Mouse (Mus musculus) kidney, embryonic 15.5 days (tissue): ENCODE measurements around the gene Gars. TPM values are rescaled to one million over a fixed set of nuclear protein-coding genes. Genes with fewer than 3 reads are reported as not detected.
A peak's percentile ranks its signal among the peaks of the same experiment; 100 is the strongest.

ENCODE experiments used
- ATAC-seq: fragments of 200-750 bp; cut with Nextera tagmentation; replicated peaks from 2 replicates; pipeline ENCODE4 v1.8.0; 2017; ENCODE audit warnings: moderate TSS enrichment; ENCODE audit not compliant: low FRiP score
- H3K27ac ChIP-seq: fragments of 300-500 bp; sonication (generic); 2 replicates; pipeline ENCODE4 v1.5.1; 2015; ENCODE audit warnings: mild to moderate bottlenecking, inconsistent platforms
- H3K27me3 ChIP-seq: fragments of 300-500 bp; sonication (generic); 2 replicates; pipeline ENCODE4 v1.6.1; 2015; ENCODE audit warnings: inconsistent platforms
- H3K36me3 ChIP-seq: fragments of 300-500 bp; sonication (generic); 2 replicates; pipeline ENCODE4 v1.6.1; 2015; ENCODE audit warnings: inconsistent platforms
- H3K4me1 ChIP-seq: fragments of 300-500 bp; sonication (generic); 2 replicates; pipeline ENCODE4 v1.6.1; 2015; ENCODE audit warnings: inconsistent platforms
- H3K4me2 ChIP-seq: fragments of 300-500 bp; sonication (generic); 2 replicates; pipeline ENCODE4 v1.6.1; 2015; ENCODE audit warnings: moderate library complexity, mild to moderate bottlenecking, inconsistent platforms
- H3K4me3 ChIP-seq: fragments of 300-500 bp; sonication (generic); replicated peaks from 2 replicates; pipeline ENCODE4 v1.5.1; 2015; ENCODE audit warnings: mild to moderate bottlenecking, inconsistent platforms
- H3K9ac ChIP-seq: fragments of 300-500 bp; sonication (generic); 2 replicates; pipeline ENCODE4 v1.6.1; 2015; ENCODE audit warnings: mild to moderate bottlenecking, inconsistent platforms
- H3K9me3 ChIP-seq: fragments of 300-500 bp; sonication (generic); replicated peaks from 2 replicates; pipeline ENCODE4 v1.6.1; 2016; ENCODE audit warnings: inconsistent platforms
- WGBS: fragments of 180-500 bp; shearing (Covaris S2); methylation state at CpG from one replicate; pipeline ENCODE4 v1.1.7; 2015; ENCODE audit warnings: mixed read lengths; 5-methylcytosine and 5-hydroxymethylcytosine counted together
- polyA plus RNA-seq: library from polyadenylated mRNA; unstranded; fragments of >200 nt; fragmentation: Nextera tagmentation; extraction: Ambion mirVana; gene quantifications from 2 replicates; pipeline ENCODE4 v1.2.1, GENCODE M21; 2015

The Gars gene
- polyA plus RNA-seq, 1 experiment from 2014 or later, result 141 TPM

GRCm38 (mm10) chr6:55039446-55039783, 1.6 kb downstream of the Gars start:
- Histone ChIP-seq H3K36me3 (no peaks in the 10 kb centered on the region), H3K27ac (no peak overlapping the region), H3K4me3 (peak overlapping the region; percentile 98), H3K4me2 (peak overlapping the region; percentile 80), H3K27me3 (no peaks in the 10 kb centered on the region), H3K9me3 (no peaks in the 10 kb centered on the region), H3K9ac (0 out of 2 replicates have a peak overlapping the region, but pooled peaks have one; percentile 93), H3K4me1 (peaks cover 19% of the 10 kb centered on the region)
- ATAC-seq, result no peak
- WGBS, result 66% methylated on average over 6 of the region's 6 CpGs

DNA sequence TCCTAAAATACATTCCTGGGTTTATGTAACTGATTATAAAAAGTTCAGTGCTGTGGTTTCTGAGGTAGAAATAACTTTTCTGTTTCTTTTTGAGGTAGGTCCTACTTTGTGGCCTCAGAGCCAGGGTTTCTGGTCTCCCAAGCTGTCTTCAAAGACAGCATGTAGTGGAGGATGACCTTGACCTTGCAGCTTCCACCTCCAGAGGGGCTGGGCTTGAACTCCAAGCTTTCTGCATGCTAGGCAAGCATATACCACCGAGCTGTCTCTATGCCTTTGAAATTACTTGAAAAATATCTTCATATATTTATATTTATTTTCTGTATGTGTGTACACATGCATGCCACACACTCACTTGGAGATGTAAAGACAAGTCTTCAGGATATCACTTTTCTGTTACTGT, 2.2 kb downstream of the Gars start:
- 74% methylated on average over 1 of the region's 1 CpGs for WGBS
- ATAC-seq, result no peak
- H3K36me3 ChIP-seq, result no peaks in the 10 kb centered on the region
- H3K4me2 ChIP-seq, result no peak overlapping the region
- no peaks in the 10 kb centered on the region for H3K27me3 ChIP-seq
- H3K9me3 ChIP-seq, result no peaks in the 10 kb centered on the region
- H3K9ac ChIP-seq, result no peak overlapping the region
- no peak overlapping the region for H3K27ac ChIP-seq
- H3K4me1 ChIP-seq, result peaks cover 19% of the 10 kb centered on the region
- H3K4me3 ChIP-seq, result no peak overlapping the region

DNA sequence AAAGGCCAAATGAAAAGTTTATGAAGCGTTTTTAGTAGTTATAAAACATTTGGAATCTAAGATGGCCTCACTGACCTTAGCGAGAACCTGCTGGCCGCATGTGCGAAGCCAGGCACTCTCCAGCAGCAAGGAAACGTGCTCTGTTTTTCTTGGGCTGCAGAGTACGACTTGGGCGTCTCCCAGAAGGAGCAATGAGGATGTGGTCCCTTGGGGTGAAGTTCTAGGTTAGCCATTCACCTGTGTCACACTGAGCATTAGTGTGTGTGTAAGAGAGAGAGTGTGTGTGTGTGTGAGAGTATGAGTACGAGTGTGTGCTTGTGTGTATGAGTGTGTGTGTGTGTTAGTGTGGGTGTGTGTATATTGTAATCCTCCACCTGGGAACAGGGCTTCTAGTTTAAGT, 5.4 kb downstream of the Gars start:
- Histone ChIP-seq H3K4me3 (no peak overlapping the region), H3K9ac (no peak overlapping the region), H3K4me1 (peaks cover 15% of the 10 kb centered on the region), H3K36me3 (peaks cover 14% of the 10 kb centered on the region), H3K9me3 (no peaks in the 10 kb centered on the region), H3K27me3 (no peaks in the 10 kb centered on the region), H3K27ac (no peak overlapping the region), H3K4me2 (no peak overlapping the region)
- 52% methylated on average over 8 of the region's 8 CpGs for WGBS
- ATAC-seq, result no peak

DNA sequence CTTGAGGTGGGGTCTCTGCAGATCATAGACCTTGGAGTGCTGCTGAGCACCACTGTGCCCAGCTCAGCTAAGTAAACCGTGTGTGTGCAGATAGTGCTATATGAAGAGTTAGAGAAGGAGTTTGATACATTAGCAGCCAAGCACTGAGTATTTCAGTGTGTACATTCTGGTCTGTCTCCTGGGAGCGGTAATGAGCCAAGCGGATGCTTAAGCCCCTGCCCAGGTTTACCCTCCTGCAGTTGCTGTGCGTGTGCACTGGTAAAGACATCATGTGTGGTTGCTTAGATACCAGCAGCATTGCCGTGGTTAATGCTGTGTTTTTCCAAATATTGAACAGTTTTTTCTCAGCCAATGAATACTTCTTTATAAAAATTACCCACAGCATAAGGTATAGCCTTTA, 6.7 kb downstream of the Gars start:
- H3K27ac ChIP-seq, result no peak overlapping the region
- H3K27me3 ChIP-seq, result no peaks in the 10 kb centered on the region
- no peak overlapping the region for H3K4me2 ChIP-seq
- H3K36me3 ChIP-seq, result peaks cover 25% of the 10 kb centered on the region
- 85% methylated on average over 5 of the region's 5 CpGs for WGBS
- H3K9ac ChIP-seq, result no peak overlapping the region
- no peak overlapping the region for H3K4me3 ChIP-seq
- 0 out of 2 replicates have a peak, but pooled peaks cover 9% of the 10 kb centered on the region for H3K4me1 ChIP-seq
- ATAC-seq, result no peak
- no peaks in the 10 kb centered on the region for H3K9me3 ChIP-seq

DNA sequence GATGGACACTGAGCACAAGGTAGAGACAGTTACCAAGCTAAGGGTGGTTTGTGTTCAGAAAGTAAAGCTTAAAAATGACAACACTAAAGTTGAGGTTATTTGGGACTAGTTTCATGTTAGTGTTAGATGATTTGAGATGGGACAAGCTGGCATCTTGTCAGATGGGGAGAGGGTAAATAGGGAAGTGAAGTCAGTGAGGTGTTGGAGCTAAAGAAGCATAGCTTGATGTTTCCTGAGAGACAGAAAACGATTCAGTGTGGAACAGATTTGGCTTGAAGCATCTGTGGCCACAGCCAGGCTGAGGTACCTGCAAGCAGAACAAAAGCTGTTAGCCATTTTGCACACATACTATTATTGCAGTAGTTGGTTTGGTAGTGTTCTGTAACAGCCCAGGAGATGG, 7.5 kb downstream of the Gars start:
- no peak overlapping the region for H3K9ac ChIP-seq
- 68% methylated on average over 1 of the region's 1 CpGs for WGBS
- no peak for ATAC-seq
- no peaks in the 10 kb centered on the region for H3K27me3 ChIP-seq
- peaks cover 32% of the 10 kb centered on the region for H3K36me3 ChIP-seq
- H3K4me1 ChIP-seq, result 0 out of 2 replicates have a peak, but pooled peaks cover 7% of the 10 kb centered on the region
- no peak overlapping the region for H3K27ac ChIP-seq
- H3K9me3 ChIP-seq, result no peaks in the 10 kb centered on the region
- no peak overlapping the region for H3K4me3 ChIP-seq
- H3K4me2 ChIP-seq, result no peak overlapping the region

DNA sequence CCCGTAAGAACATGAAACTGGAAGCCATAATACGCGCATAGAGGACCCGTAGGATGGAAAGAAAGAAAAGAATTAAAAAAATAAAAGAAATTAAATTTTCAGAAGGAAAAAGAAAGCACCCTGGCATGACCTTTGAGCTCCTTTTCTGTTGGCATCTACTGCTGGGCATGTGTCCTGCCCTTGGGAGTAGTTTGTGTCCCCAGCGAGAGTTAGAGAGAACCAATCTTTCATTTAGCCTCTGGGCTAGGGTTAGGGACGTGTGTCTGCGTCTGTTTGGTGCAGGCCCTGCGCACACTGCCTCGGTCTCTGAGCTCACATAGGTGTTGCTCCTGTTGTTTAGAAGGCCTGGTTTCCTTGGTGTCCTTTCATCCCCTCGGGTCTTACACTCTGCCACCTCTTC, 11.4 kb downstream of the Gars start:
- Histone ChIP-seq H3K27ac (no peak overlapping the region), H3K27me3 (no peaks in the 10 kb centered on the region), H3K36me3 (peaks cover 68% of the 10 kb centered on the region), H3K4me1 (no peaks in the 10 kb centered on the region), H3K4me3 (no peak overlapping the region), H3K4me2 (no peak overlapping the region), H3K9me3 (no peaks in the 10 kb centered on the region), H3K9ac (no peak overlapping the region)
- WGBS, result 91% methylated on average over 10 of the region's 10 CpGs
- no peak for ATAC-seq

- WGBS, result 89% methylated on average over 4 of the region's 4 CpGs
- no peaks in the 10 kb centered on the region for H3K9me3 ChIP-seq
- H3K27ac ChIP-seq, result no peak overlapping the region
- H3K9ac ChIP-seq, result no peak overlapping the region
- peaks cover 90% of the 10 kb centered on the region for H3K36me3 ChIP-seq
- H3K27me3 ChIP-seq, result no peaks in the 10 kb centered on the region
- H3K4me3 ChIP-seq, result no peak overlapping the region
- H3K4me2 ChIP-seq, result no peak overlapping the region
- no peak for ATAC-seq
- H3K4me1 ChIP-seq, result no peaks in the 10 kb centered on the region
These were observed 16.7 kb downstream of the Gars start for GRCm38 (mm10) chr6:55054491-55054890.

DNA sequence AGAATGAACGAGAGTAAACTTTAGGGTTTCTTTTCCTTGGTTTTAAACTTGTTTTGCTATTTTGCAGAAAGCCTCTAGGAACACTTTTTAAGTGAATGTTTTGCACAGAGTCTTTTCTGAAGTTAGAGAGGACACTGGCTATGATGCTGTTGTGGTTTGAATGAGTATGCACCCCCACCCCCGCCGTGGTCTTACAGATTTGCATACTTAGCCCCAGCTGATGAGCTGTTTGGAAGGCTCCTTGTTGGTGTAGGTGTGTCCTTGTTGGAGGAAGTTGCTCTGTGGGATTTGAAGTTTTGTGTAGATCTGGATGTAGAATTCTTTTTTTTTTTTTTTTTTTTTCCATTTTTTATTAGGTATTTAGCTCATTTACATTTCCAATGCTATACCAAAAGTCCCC, 19.6 kb downstream of the Gars start:
- H3K36me3 ChIP-seq, result peaks cover 93% of the 10 kb centered on the region
- ATAC-seq, result no peak
- H3K4me3 ChIP-seq, result no peak overlapping the region

GRCm38 (mm10) chr6:55060241-55060825, 22.5 kb downstream of the Gars start:
- no peak overlapping the region for H3K4me3 ChIP-seq
- no peak overlapping the region for H3K4me2 ChIP-seq
- H3K4me1 ChIP-seq, result no peaks in the 10 kb centered on the region
- peaks cover 94% of the 10 kb centered on the region for H3K36me3 ChIP-seq
- no peak overlapping the region for H3K27ac ChIP-seq
- no peak for ATAC-seq
- H3K9ac ChIP-seq, result no peak overlapping the region
- H3K27me3 ChIP-seq, result no peaks in the 10 kb centered on the region
- 92% methylated on average over 7 of the region's 7 CpGs for WGBS
- no peaks in the 10 kb centered on the region for H3K9me3 ChIP-seq

More for the DNA sequence above, 19.6 kb downstream of the Gars start:
- no peak overlapping the region for H3K4me2 ChIP-seq
- WGBS, result 90% methylated on average over 3 of the region's 3 CpGs
- H3K9ac ChIP-seq, result no peak overlapping the region
- H3K4me1 ChIP-seq, result no peaks in the 10 kb centered on the region
- no peaks in the 10 kb centered on the region for H3K27me3 ChIP-seq
- H3K9me3 ChIP-seq, result no peaks in the 10 kb centered on the region
- no peak overlapping the region for H3K27ac ChIP-seq

GRCm38 (mm10) chr6:55061328-55061727, 23.5 kb downstream of the Gars start:
- no peak for ATAC-seq
- Histone ChIP-seq H3K9ac (no peak overlapping the region), H3K4me1 (no peaks in the 10 kb centered on the region), H3K4me2 (no peak overlapping the region), H3K9me3 (no peaks in the 10 kb centered on the region), H3K4me3 (no peak overlapping the region), H3K36me3 (peaks cover 94% of the 10 kb centered on the region), H3K27me3 (no peaks in the 10 kb centered on the region), H3K27ac (no peak overlapping the region)
- WGBS, result 83% methylated on average over 11 of the region's 11 CpGs

DNA sequence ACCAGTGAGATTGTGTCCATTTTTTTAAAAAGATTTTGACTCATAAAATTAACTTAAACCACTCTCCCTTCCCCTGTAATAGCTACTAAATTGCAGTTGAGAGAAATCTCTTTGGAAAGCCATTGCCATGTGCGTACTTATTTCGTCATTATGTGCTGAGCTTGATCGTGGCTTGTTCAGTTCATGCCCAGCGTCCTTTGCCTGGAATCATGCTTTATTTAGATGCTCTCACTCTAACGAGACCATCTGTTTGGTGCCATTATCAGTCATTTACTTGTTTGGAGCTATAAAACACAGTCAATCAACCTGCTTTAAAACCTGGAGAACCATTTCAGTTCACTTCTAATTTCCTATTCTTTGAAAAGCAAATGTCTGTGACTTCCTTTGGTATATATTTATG, 24.4 kb downstream of the Gars start:
- no peak for ATAC-seq
- H3K4me2 ChIP-seq, result no peak overlapping the region
- peaks cover 94% of the 10 kb centered on the region for H3K36me3 ChIP-seq
- H3K9me3 ChIP-seq, result no peaks in the 10 kb centered on the region
- H3K27ac ChIP-seq, result no peak overlapping the region
- H3K4me1 ChIP-seq, result no peaks in the 10 kb centered on the region
- 75% methylated on average over 5 of the region's 5 CpGs for WGBS
- H3K4me3 ChIP-seq, result no peak overlapping the region
- no peak overlapping the region for H3K9ac ChIP-seq
- H3K27me3 ChIP-seq, result no peaks in the 10 kb centered on the region

DNA sequence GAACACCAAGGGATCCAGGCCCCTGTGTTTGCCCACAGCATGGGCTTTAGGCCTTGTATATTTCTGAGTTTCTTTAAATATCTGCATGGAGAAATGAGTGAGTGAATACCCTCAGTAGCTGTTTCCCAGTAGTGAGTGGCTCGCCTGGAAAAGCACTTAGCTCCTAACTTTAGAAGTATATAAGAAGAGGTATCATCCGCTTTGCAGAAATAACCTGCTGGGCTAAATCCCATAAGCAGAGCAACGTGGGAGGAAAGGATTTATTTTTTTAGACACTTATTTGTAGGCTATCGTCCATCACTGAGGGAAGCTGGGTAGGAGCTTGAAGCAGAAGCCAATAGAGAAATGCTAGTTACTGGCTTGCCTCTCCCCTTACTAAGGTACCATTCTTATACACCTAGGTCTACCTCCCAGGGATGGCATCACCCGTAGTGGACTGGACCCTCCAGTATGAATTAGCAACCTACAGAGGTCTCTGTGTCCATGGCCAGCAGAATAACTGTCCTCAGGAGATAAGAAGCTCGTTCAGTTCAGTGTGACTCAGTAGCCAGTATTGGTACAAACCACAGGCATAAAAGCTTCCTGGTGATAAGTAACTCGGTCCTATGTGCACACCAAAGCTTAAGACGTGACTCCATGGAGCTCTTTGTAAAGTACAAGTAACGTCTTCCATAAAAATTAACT, 26.1 kb downstream of the Gars start:
- no peak overlapping the region for H3K4me2 ChIP-seq
- H3K9ac ChIP-seq, result no peak overlapping the region
- H3K27ac ChIP-seq, result no peak overlapping the region
- WGBS, result 89% methylated on average over 9 of the region's 9 CpGs
- no peaks in the 10 kb centered on the region for H3K9me3 ChIP-seq
- no peak for ATAC-seq
- no peaks in the 10 kb centered on the region for H3K27me3 ChIP-seq
- H3K4me1 ChIP-seq, result no peaks in the 10 kb centered on the region
- peaks cover 97% of the 10 kb centered on the region for H3K36me3 ChIP-seq
- no peak overlapping the region for H3K4me3 ChIP-seq

DNA sequence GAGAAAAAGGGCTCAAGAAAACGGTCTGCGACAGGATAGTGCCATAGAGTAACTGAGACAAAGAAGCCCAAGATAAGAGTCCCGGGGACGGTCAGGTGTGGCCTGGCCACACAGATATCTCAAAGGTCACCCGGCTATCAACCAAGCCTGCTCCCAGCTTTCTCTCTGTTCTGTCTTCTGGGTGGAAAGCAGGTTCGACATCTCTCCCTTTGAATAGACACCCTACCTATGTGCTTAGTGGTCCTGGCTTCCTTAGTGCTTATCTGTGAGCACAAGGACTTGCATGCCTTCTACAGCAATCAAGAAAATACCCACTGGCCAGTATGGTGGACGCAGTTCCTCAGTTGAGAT, 26.6 kb downstream of the Gars start:
- no peaks in the 10 kb centered on the region for H3K9me3 ChIP-seq
- no peak overlapping the region for H3K4me2 ChIP-seq
- no peak overlapping the region for H3K4me3 ChIP-seq
- no peak overlapping the region for H3K9ac ChIP-seq
- 96% methylated on average over 7 of the region's 7 CpGs for WGBS
- no peak overlapping the region for H3K27ac ChIP-seq
- no peak for ATAC-seq
- H3K27me3 ChIP-seq, result no peaks in the 10 kb centered on the region
- peaks cover 97% of the 10 kb centered on the region for H3K36me3 ChIP-seq
- H3K4me1 ChIP-seq, result no peaks in the 10 kb centered on the region
